Mouse (Mus musculus): Measurements from ENCODE around the gene Ncbp2. TPM values are rescaled to one million over a fixed set of nuclear protein-coding genes. Genes with fewer than 3 reads are reported as not detected.
A peak's percentile ranks its signal among the peaks of the same experiment; 100 is the strongest.

The Ncbp2 gene
- 10 to 100 TPM; 23.6 to 27.0 TPM for total RNA-seq (2021)

- intact Hi-C loops (cut with DNase I) = loop anchor here (5.0 to 10.0 kb wide), 2 partner anchors 129 to 296 kb away; partner anchors contain the start of genes Fbxo45, Pak2 and Wdr53
- DNase-seq = peak; percentile 97 to 98
Measured at GRCm38 (mm10) chr16:31948345-31948774, at the start of gene Ncbp2, which contains the start of gene 0610012G03Rik. Gene Ncbp2, plus strand, starts transcription at chr16:31948513. Gene 0610012G03Rik, minus strand, starts transcription at chr16:31948494.

- DNase-seq = no peak
- intact Hi-C loops (cut with DNase I) = no loop called here
Measured at GRCm38 (mm10) chr16:31898546-31899326, 49.6 kb upstream of the Ncbp2 start.

GRCm38 (mm10) chr16:31901886-31902285, 46.4 kb upstream of the Ncbp2 start:
- no peak for DNase-seq
- intact Hi-C loops (cut with DNase I) = no loop called here

- no peak for DNase-seq
- intact Hi-C loops (cut with DNase I) = no loop called here
Measured at GRCm38 (mm10) chr16:31903239-31903638, 45.1 kb upstream of the Ncbp2 start.

GRCm38 (mm10) chr16:31905331-31905730, 43.0 kb upstream of the Ncbp2 start:
- intact Hi-C loops (cut with DNase I) = no loop called here
- no peak for DNase-seq

GRCm38 (mm10) chr16:31905891-31906825, 42.2 kb upstream of the Ncbp2 start:
- DNase-seq = no peak
- intact Hi-C loops (cut with DNase I) = no loop called here

- peak; percentile 32 to 41 for DNase-seq
- intact Hi-C loops (cut with DNase I) = no loop called here
Measured at GRCm38 (mm10) chr16:31906896-31907295, 41.4 kb upstream of the Ncbp2 start.

- DNase-seq = no peak
- intact Hi-C loops (cut with DNase I) = no loop called here
Measured at GRCm38 (mm10) chr16:31908959-31909358, 39.4 kb upstream of the Ncbp2 start.

- intact Hi-C loops (cut with DNase I) = no loop called here
- DNase-seq = no peak
Measured at GRCm38 (mm10) chr16:31910281-31910847, 37.9 kb upstream of the Ncbp2 start.

- DNase-seq = no peak
- intact Hi-C loops (cut with DNase I) = loop anchor here (1.0 to 5.0 kb wide), 3 partner anchors 39 to 460 kb away; partner anchors contain the start of gene Meltf
Measured at GRCm38 (mm10) chr16:31917776-31918175, 30.5 kb upstream of the Ncbp2 start.

- intact Hi-C loops (cut with DNase I) = loop anchor here (1.0 to 5.0 kb wide), 3 partner anchors 40 to 461 kb away; partner anchors contain the start of gene Meltf
- peak; percentile 75 to 77 for DNase-seq
Measured at GRCm38 (mm10) chr16:31918248-31918724, 30.0 kb upstream of the Ncbp2 start.

GRCm38 (mm10) chr16:31924368-31924767, 23.9 kb upstream of the Ncbp2 start:
- DNase-seq = no peak
- intact Hi-C loops (cut with DNase I) = no loop called here

GRCm38 (mm10) chr16:31926091-31926490, 22.2 kb upstream of the Ncbp2 start:
- intact Hi-C loops (cut with DNase I) = no loop called here
- DNase-seq = no peak

GRCm38 (mm10) chr16:31926547-31927182, 21.6 kb upstream of the Ncbp2 start:
- DNase-seq = no peak
- intact Hi-C loops (cut with DNase I) = no loop called here

- intact Hi-C loops (cut with DNase I) = no loop called here
- no peak for DNase-seq
Measured at GRCm38 (mm10) chr16:31927412-31927811, 20.9 kb upstream of the Ncbp2 start.

GRCm38 (mm10) chr16:31931330-31931729, 17.0 kb upstream of the Ncbp2 start:
- DNase-seq = no peak
- intact Hi-C loops (cut with DNase I) = no loop called here

GRCm38 (mm10) chr16:31932255-31932654, 16.1 kb upstream of the Ncbp2 start:
- DNase-seq = no peak
- intact Hi-C loops (cut with DNase I) = no loop called here

- DNase-seq = peak; percentile 85
- intact Hi-C loops (cut with DNase I) = no loop called here
Measured at GRCm38 (mm10) chr16:31932840-31933697, 15.2 kb upstream of the Ncbp2 start.

Measured in heart, postnatal 36 days (tissue).